Mouse (Mus musculus) gastrocnemius, adult 2 months (tissue): ENCODE results near the gene Gm15737. TPM values are rescaled to one million over a fixed set of nuclear protein-coding genes. Genes with fewer than 3 reads are reported as not detected.
A peak's percentile ranks its signal among the peaks of the same experiment; 100 is the strongest.

ENCODE experiments used
- DNase-seq: peaks from one replicate; pipeline ENCODE4 v3.0.0; 2022
- H3K27ac ChIP-seq: fragments of 200-600 bp; 2 replicates; pipeline ENCODE4 v1.8.1; 2022; ENCODE audit warnings: mild to moderate bottlenecking
- H3K4me3 ChIP-seq: fragments of 200-600 bp; 2 replicates; pipeline ENCODE4 v1.8.1; 2022; ENCODE audit warnings: mild to moderate bottlenecking, moderate library complexity
- CTCF ChIP-seq: fragments of 200-600 bp; IDR thresholded peaks from 2 replicates; pipeline ENCODE4 v1.8.1; 2022; ENCODE audit warnings: antibody characterized with exemption, mild to moderate bottlenecking, moderate library complexity
- intact Hi-C: fragments of 180-260 bp; cut with DNase I; formaldehyde crosslinking; loops from one replicate; pipeline ENCODE4 v1.15.1; 2025
- total RNA-seq, 2 experiments: library from RNA; stranded (reverse); gene quantifications; 2 replicates each; pipeline ENCODE4 v1.2.3; 2021

The Gm15737 gene
- total RNA-seq, 2 experiments from 2014 or later: 0.50 to 0.51 TPM

- intact Hi-C loops: no loop called here
- no peak overlapping the region for H3K27ac ChIP-seq
- DNase-seq: no peak
- H3K4me3 ChIP-seq: no peak overlapping the region
- TF ChIP-seq CTCF: no peak
Measured at GRCm38 (mm10) chr6:92879700-92880265, 10.6 kb downstream of the Gm15737 start.

DNA sequence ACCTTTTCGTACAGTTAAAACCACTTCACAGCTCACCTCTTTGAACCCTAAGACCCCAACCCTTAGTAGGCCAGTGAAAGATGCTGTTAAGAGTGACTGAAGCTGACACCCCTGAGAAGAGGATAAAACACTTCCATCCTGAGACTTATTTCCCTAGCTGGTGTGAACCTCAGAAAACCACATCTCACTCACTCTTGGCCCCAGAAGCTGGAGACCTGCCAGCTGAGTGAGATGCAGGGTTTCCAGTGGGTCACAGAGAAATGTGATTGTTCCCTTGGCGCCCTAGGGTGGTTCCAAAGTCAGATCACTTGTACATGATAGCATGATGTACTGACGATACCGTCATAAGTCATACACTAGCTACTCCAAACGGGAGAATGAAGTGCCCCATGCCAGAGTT lies 13.3 kb downstream of the Gm15737 start:
- no peak overlapping the region for H3K27ac ChIP-seq
- no peak for TF ChIP-seq CTCF

GRCm38 (mm10) chr6:92883131-92883900 lies 14.2 kb downstream of the Gm15737 start:
- Histone ChIP-seq H3K4me3 (no peak overlapping the region), H3K27ac (no peak overlapping the region)
- TF ChIP-seq CTCF: no peak
- intact Hi-C loops: no loop called here
- DNase-seq: no peak

More for the DNA sequence above, 13.3 kb downstream of the Gm15737 start:
- no peak overlapping the region for H3K4me3 ChIP-seq
- DNase-seq: no peak
- intact Hi-C loops: no loop called here

DNA sequence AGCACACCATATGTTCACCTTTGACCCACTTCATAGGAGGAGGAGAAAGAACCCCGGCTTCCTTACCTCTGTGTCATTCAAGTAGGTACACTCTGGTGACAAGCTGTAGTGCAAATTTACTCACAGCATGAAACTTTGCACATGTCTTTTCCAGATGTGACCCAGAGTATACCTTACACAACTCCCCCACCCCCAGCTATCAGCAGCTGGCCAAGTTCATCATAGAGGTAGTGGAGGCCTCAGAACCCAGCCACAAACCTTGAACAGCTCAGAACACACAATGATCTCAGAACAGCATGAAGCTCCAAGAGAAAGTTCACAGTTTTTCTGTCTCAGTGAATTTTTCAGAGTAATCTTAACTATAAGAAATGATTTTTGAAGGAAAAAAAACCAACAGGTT lies 22.4 kb downstream of the Gm15737 start:
- H3K27ac ChIP-seq: no peak overlapping the region
- intact Hi-C loops: no loop called here
- no peak for TF ChIP-seq CTCF
- no peak for DNase-seq
- H3K4me3 ChIP-seq: no peak overlapping the region

- TF ChIP-seq CTCF: no peak
- H3K27ac ChIP-seq: no peak overlapping the region
- no peak overlapping the region for H3K4me3 ChIP-seq
- intact Hi-C loops: no loop called here
- no peak for DNase-seq
Measured at GRCm38 (mm10) chr6:92904037-92904436, 34.9 kb downstream of the Gm15737 start.

DNA sequence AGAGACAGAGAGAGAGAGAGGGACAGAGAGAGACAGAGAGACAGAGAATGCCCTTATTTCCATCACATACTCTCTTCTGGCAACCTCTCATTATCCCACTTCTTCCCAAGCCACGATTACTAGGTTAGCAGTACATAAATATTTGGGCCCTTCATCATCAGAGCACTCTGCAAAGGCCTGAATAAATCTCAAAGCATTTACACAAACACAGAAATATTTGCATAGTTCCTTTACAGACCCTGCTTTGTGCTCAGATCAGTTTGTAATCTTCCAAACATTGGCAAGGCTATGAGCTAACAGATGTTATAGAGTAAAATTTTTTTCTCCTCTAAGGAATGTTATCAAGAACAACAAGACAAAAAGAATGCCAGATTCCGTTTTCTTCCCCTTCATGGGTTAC lies 35.3 kb downstream of the Gm15737 start:
- Histone ChIP-seq H3K4me3 (no peak overlapping the region), H3K27ac (no peak overlapping the region)
- TF ChIP-seq CTCF: no peak
- intact Hi-C loops: no loop called here
- DNase-seq: no peak

DNA sequence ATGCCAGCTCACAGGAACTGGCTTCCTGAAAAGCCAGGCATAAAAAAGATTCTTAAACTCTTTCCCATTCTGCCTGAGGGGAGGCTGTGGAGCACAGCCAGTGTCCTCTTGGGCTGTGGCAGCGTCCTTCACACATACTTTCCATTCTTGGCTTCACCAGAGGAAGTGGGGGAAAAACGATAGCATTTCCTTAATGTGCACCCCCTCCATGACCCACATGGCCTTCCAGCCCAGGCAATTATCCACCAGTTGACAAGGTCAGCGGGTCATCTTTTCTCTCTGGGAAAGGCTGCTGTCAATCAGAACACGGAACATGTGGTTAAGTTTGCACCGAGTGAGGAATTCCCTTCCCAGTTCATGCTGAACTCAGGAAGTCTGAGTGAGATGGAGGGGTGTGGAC lies 36.8 kb downstream of the Gm15737 start:
- Histone ChIP-seq H3K4me3 (peak overlapping the region; percentile 3; the same call in 1 of the 2 replicates), H3K27ac (peak overlapping the region; percentile 66)
- DNase-seq: peak; percentile 51
- peak; percentile 31 for TF ChIP-seq CTCF
- intact Hi-C loops: loop anchor here (2.0 kb wide), 1 partner anchor 35 kb away; no protein-coding TSS in a partner anchor

DNA sequence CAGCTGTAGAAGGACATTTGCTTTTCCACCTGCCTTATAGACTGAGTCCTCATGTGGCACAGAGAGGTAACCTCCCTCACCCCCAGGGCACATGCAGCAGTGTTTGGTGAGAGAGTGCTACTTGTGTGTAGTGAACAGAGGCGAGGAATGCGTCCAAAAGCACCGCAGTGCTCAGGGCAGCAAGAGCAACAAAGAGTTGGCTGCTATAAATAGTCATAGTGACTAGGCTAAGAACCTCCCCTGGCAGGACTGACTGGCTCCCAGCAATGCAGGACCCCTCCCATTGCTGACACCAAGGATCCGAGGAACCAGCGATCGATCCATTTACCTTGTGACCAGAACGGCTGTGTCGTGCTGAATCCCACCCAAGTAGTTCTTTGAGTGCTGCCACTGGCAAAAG lies 40.2 kb downstream of the Gm15737 start:
- no peak for DNase-seq
- Histone ChIP-seq H3K27ac (no peak overlapping the region), H3K4me3 (no peak overlapping the region)
- intact Hi-C loops: no loop called here
- TF ChIP-seq CTCF: no peak

DNA sequence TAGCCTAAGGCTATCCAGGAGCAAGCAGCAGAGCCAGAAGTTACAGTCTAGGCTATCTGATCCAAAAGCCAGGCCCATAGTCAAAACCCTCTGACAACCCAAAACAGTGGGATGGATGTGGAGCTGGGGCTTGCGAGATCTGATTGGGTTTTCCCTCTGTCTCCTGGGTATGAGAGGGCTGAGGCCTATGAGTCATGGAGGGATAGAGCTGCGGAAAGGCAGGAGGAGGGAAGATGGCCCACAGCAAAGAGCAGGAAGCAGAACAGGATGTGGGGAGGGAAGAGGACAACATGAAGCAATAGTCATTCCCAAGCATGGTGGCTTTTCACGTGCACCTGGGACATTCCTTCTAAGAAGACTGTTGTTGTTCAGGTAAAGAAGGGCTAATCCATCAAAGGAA lies 41.5 kb downstream of the Gm15737 start:
- Histone ChIP-seq H3K27ac (no peak overlapping the region), H3K4me3 (no peak overlapping the region)
- intact Hi-C loops: no loop called here
- DNase-seq: no peak
- no peak for TF ChIP-seq CTCF

DNA sequence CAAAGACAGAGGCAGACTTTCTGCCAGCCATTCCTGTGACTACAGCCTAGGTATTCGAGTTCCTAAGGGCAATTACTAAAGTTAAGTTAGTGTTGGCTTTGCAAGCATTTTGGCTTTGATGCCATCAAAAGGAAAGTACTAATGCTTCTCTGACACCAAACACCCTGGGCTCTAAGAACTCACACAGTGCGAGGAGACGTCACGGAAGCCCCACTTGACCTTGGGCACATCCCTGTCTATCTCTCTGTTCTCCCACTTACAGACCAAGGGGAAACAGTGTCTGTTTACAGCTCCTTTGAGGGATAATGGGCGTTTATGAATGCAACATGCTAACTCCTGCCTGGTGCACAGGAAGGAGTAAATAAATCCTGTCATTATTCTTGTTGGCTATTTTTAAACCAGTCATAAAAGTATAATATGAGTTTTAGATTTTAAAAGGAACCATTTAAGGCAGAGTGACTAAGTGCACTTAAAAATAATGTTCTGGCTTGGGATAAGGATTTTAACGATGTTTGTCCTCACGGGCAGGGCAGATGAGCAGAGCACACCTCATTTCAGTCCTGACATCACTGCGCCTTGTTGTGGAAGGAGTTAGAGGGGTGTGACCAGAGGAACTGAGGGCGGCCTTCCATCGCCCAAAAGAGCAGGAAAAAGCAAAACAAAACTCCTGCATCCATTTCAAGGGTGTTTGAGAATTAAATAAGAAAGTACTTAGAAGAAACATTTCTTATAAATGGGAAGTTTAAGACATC lies 52.0 kb downstream of the Gm15737 start:
- intact Hi-C loops: no loop called here
- Histone ChIP-seq H3K4me3 (peak overlapping the region; percentile 43), H3K27ac (peak overlapping the region; percentile 44)
- DNase-seq: no peak
- no peak for TF ChIP-seq CTCF

GRCm38 (mm10) chr6:92921843-92922242 lies 52.7 kb downstream of the Gm15737 start:
- Histone ChIP-seq H3K4me3 (peak overlapping the region; percentile 43; the same call in 1 of the 2 replicates), H3K27ac (peak overlapping the region; percentile 44)
- peak; percentile 23 for DNase-seq
- intact Hi-C loops: no loop called here
- TF ChIP-seq CTCF: no peak

- DNase-seq: no peak
- no peak overlapping the region for H3K27ac ChIP-seq
- intact Hi-C loops: no loop called here
- H3K4me3 ChIP-seq: no peak overlapping the region
- no peak for TF ChIP-seq CTCF
Measured at GRCm38 (mm10) chr6:92924536-92924935, 55.4 kb downstream of the Gm15737 start.

- H3K4me3 ChIP-seq: 0 out of 2 replicates have a peak overlapping the region, but pooled peaks have one; percentile 9
- TF ChIP-seq CTCF: 0 out of 2 replicates have a peak, but pooled peaks have one; percentile 2
- DNase-seq: no peak
- intact Hi-C loops: no loop called here
- peak overlapping the region; percentile 32; the same call in 1 of the 2 replicates for H3K27ac ChIP-seq
Measured at GRCm38 (mm10) chr6:92928261-92928660, 59.1 kb downstream of the Gm15737 start.

Other genes with a start within 250 kb of the Gm15737 start
- gene Prickle2, start 163.2 kb upstream of the Gm15737 start, total RNA-seq: 1 to 10 TPM; 1.2 to 2.3 TPM
- under 1 TPM in 1 of 2 experiments, not detected in 1; 0.11 TPM for gene A730049H05Rik, start 52.9 kb upstream of the Gm15737 start, total RNA-seq
- gene Adamts9, start 74.1 kb downstream of the Gm15737 start, total RNA-seq: 1 to 10 TPM; 8.5 to 8.9 TPM